Mouse (Mus musculus) heart, embryonic 10.5 days (tissue): ENCODE data around the gene Trmo. TPM values are rescaled to one million over a fixed set of nuclear protein-coding genes. Genes with fewer than 3 reads are reported as not detected.
A peak's percentile ranks its signal among the peaks of the same experiment; 100 is the strongest.

ENCODE experiments used
- DNase-seq: peaks from one replicate; pipeline ENCODE4 v3.0.0-alpha.2; 2017; ENCODE audit warnings: low spot score
- H3K27ac ChIP-seq: fragments of 300-500 bp; sonication (generic); 2 replicates; pipeline ENCODE4 v1.5.1; 2016; ENCODE audit warnings: mild to moderate bottlenecking
- H3K27me3 ChIP-seq: fragments of 300-500 bp; sonication (generic); 2 replicates; pipeline ENCODE4 v1.6.1; 2016; ENCODE audit warnings: mild to moderate bottlenecking; ENCODE audit not compliant: poor library complexity, insufficient read depth, severe bottlenecking
- H3K36me3 ChIP-seq: fragments of 300-500 bp; sonication (generic); 2 replicates; pipeline ENCODE4 v1.6.1; 2016; ENCODE audit warnings: mild to moderate bottlenecking, moderate library complexity
- H3K4me1 ChIP-seq: fragments of 300-500 bp; sonication (generic); 2 replicates; pipeline ENCODE4 v1.6.1; 2016; ENCODE audit warnings: mild to moderate bottlenecking
- H3K4me3 ChIP-seq: fragments of 300-500 bp; sonication (generic); 2 replicates; pipeline ENCODE4 v1.5.1; 2016; ENCODE audit warnings: mild to moderate bottlenecking, moderate library complexity
- H3K9me3 ChIP-seq: fragments of 300-500 bp; sonication (generic); 2 replicates; pipeline ENCODE4 v1.6.1; 2016; ENCODE audit warnings: mild to moderate bottlenecking, moderate library complexity
- WGBS: fragments of 180-500 bp; shearing (Covaris S2); methylation state at CpG from one replicate; pipeline ENCODE4 v1.1.7; 2016; 5-methylcytosine and 5-hydroxymethylcytosine counted together
- polyA plus RNA-seq: library from polyadenylated mRNA; unstranded; fragments of >200 nt; fragmentation: Nextera tagmentation; extraction: Ambion mirVana; gene quantifications from 2 replicates; pipeline ENCODE4 v1.2.1, GENCODE M21; 2016

Gene Trmo
- polyA plus RNA-seq, 1 experiment from 2014 or later = 11.6 TPM

GRCm38 (mm10) chr4:46398839-46399238 lies 9.6 kb upstream of the Trmo start:
- H3K36me3 ChIP-seq = no peaks in the 10 kb centered on the region
- H3K27me3 ChIP-seq = no peaks in the 10 kb centered on the region
- H3K4me3 ChIP-seq = no peak overlapping the region
- no peak for DNase-seq
- H3K4me1 ChIP-seq = no peaks in the 10 kb centered on the region
- 81% methylated on average over 4 of the region's 4 CpGs for WGBS
- H3K27ac ChIP-seq = no peak overlapping the region
- H3K9me3 ChIP-seq = no peaks in the 10 kb centered on the region

- H3K36me3 ChIP-seq = no peaks in the 10 kb centered on the region
- no peaks in the 10 kb centered on the region for H3K27me3 ChIP-seq
- 36% methylated on average over 5 of the region's 5 CpGs for WGBS
- H3K27ac ChIP-seq = no peak overlapping the region
- no peaks in the 10 kb centered on the region for H3K9me3 ChIP-seq
- DNase-seq = peak; percentile 83
- no peak overlapping the region for H3K4me3 ChIP-seq
- no peaks in the 10 kb centered on the region for H3K4me1 ChIP-seq
These were observed 6.5 kb upstream of the Trmo start for GRCm38 (mm10) chr4:46395736-46396135.

- no peaks in the 10 kb centered on the region for H3K36me3 ChIP-seq
- DNase-seq = no peak
- H3K27me3 ChIP-seq = no peaks in the 10 kb centered on the region
- H3K27ac ChIP-seq = no peak overlapping the region
- H3K4me3 ChIP-seq = no peak overlapping the region
- no peaks in the 10 kb centered on the region for H3K4me1 ChIP-seq
- 77% methylated on average over 2 of the region's 2 CpGs for WGBS
- H3K9me3 ChIP-seq = no peaks in the 10 kb centered on the region
These were observed 5.2 kb upstream of the Trmo start for GRCm38 (mm10) chr4:46394388-46394787.

GRCm38 (mm10) chr4:46390390-46390970 lies 1.2 kb upstream of the Trmo start:
- Histone ChIP-seq H3K9me3 (no peaks in the 10 kb centered on the region), H3K27me3 (no peaks in the 10 kb centered on the region), H3K4me1 (no peaks in the 10 kb centered on the region), H3K27ac (peak overlapping the region; percentile 99), H3K36me3 (peaks cover 15% of the 10 kb centered on the region), H3K4me3 (peak overlapping the region; percentile 75; the same call in 1 of the 2 replicates)
- WGBS = 21% methylated on average over 9 of the region's 9 CpGs
- peak; percentile 88 for DNase-seq

GRCm38 (mm10) chr4:46389612-46390341 lies 540 bp upstream of the Trmo start:
- Histone ChIP-seq H3K9me3 (no peaks in the 10 kb centered on the region), H3K4me3 (peak overlapping the region; percentile 75), H3K36me3 (peaks cover 21% of the 10 kb centered on the region), H3K27ac (peak overlapping the region; percentile 99), H3K27me3 (no peaks in the 10 kb centered on the region), H3K4me1 (no peaks in the 10 kb centered on the region)
- DNase-seq = no peak
- WGBS = 2% methylated on average over 24 of the region's 24 CpGs

GRCm38 (mm10) chr4:46388556-46388955 lies 681 bp downstream of the Trmo start:
- no peaks in the 10 kb centered on the region for H3K4me1 ChIP-seq
- 31% methylated on average over 5 of the region's 5 CpGs for WGBS
- peaks cover 32% of the 10 kb centered on the region for H3K36me3 ChIP-seq
- no peaks in the 10 kb centered on the region for H3K27me3 ChIP-seq
- peak overlapping the region; percentile 99 for H3K27ac ChIP-seq
- peak overlapping the region; percentile 75 for H3K4me3 ChIP-seq
- DNase-seq = no peak
- no peaks in the 10 kb centered on the region for H3K9me3 ChIP-seq

- H3K27ac ChIP-seq = peak overlapping the region; percentile 62
- no peaks in the 10 kb centered on the region for H3K9me3 ChIP-seq
- DNase-seq = peak; percentile 94
- 20% methylated on average over 22 of the region's 22 CpGs for WGBS
- peak overlapping the region; percentile 45 for H3K4me3 ChIP-seq
- H3K36me3 ChIP-seq = peaks cover 41% of the 10 kb centered on the region
- H3K27me3 ChIP-seq = no peaks in the 10 kb centered on the region
- H3K4me1 ChIP-seq = peaks cover 23% of the 10 kb centered on the region
These were observed 14.3 kb downstream of the Trmo start for GRCm38 (mm10) chr4:46374869-46375368.

- Histone ChIP-seq H3K27me3 (no peaks in the 10 kb centered on the region), H3K4me1 (peaks cover 23% of the 10 kb centered on the region), H3K27ac (peak overlapping the region; percentile 62), H3K4me3 (peak overlapping the region; percentile 45), H3K9me3 (no peaks in the 10 kb centered on the region), H3K36me3 (peaks cover 37% of the 10 kb centered on the region)
- WGBS = 51% methylated on average over 6 of the region's 6 CpGs
- DNase-seq = no peak
These were observed 14.8 kb downstream of the Trmo start for GRCm38 (mm10) chr4:46374455-46374854.

- 1% methylated on average over 19 of the region's 19 CpGs for WGBS
- Histone ChIP-seq H3K27ac (peak overlapping the region; percentile 77), H3K4me3 (peak overlapping the region; percentile 46), H3K36me3 (peaks cover 3% of the 10 kb centered on the region; the same call in 1 of the 2 replicates), H3K4me1 (peaks cover 31% of the 10 kb centered on the region), H3K27me3 (peaks cover 21% of the 10 kb centered on the region), H3K9me3 (no peaks in the 10 kb centered on the region)
- DNase-seq = peak; percentile 90
These were observed 18.2 kb downstream of the Trmo start for GRCm38 (mm10) chr4:46371030-46371429.

- H3K27ac ChIP-seq = peak overlapping the region; percentile 77; the same call in 1 of the 2 replicates
- DNase-seq = no peak
- 20% methylated on average over 6 of the region's 6 CpGs for WGBS
- H3K27me3 ChIP-seq = peaks cover 27% of the 10 kb centered on the region
- H3K4me3 ChIP-seq = no peak overlapping the region
- H3K36me3 ChIP-seq = no peaks in the 10 kb centered on the region
- peaks cover 31% of the 10 kb centered on the region for H3K4me1 ChIP-seq
- H3K9me3 ChIP-seq = no peaks in the 10 kb centered on the region
These were observed 18.8 kb downstream of the Trmo start for GRCm38 (mm10) chr4:46370406-46370805.

- Histone ChIP-seq H3K9me3 (no peaks in the 10 kb centered on the region), H3K27ac (no peak overlapping the region), H3K4me1 (peaks cover 24% of the 10 kb centered on the region), H3K36me3 (no peaks in the 10 kb centered on the region), H3K4me3 (no peak overlapping the region), H3K27me3 (peaks cover 30% of the 10 kb centered on the region)
- WGBS = 59% methylated on average over 4 of the region's 4 CpGs
- no peak for DNase-seq
These were observed 20.2 kb downstream of the Trmo start for GRCm38 (mm10) chr4:46369070-46369469.

GRCm38 (mm10) chr4:46367487-46367959 lies 21.7 kb downstream of the Trmo start:
- H3K4me3 ChIP-seq = peak overlapping the region; percentile 18; the same call in 1 of the 2 replicates
- DNase-seq = no peak
- H3K36me3 ChIP-seq = no peaks in the 10 kb centered on the region

GRCm38 (mm10) chr4:46364360-46364759 lies 24.9 kb downstream of the Trmo start:
- no peak for DNase-seq
- Histone ChIP-seq H3K9me3 (no peaks in the 10 kb centered on the region), H3K27me3 (peaks cover 30% of the 10 kb centered on the region), H3K4me1 (peaks cover 8% of the 10 kb centered on the region; the same call in 1 of the 2 replicates), H3K27ac (no peak overlapping the region), H3K36me3 (no peaks in the 10 kb centered on the region), H3K4me3 (no peak overlapping the region)
- WGBS = 67% methylated on average over 2 of the region's 2 CpGs

More at GRCm38 (mm10) chr4:46367487-46367959, 21.7 kb downstream of the Trmo start:
- Histone ChIP-seq H3K4me1 (peaks cover 24% of the 10 kb centered on the region), H3K27ac (no peak overlapping the region), H3K9me3 (no peaks in the 10 kb centered on the region), H3K27me3 (peaks cover 30% of the 10 kb centered on the region)
- WGBS = 8% methylated on average over 12 of the region's 12 CpGs
